ENCODE assay signal across 28 mouse cellular contexts in genomic region chr2:10029755-10030154, GRCm38 (mm10). TPM values are rescaled to one million over a fixed set of nuclear protein-coding genes. Genes with fewer than 3 reads are reported as not detected.
DNase-seq lines count a peak whose midpoint lies in the region; ATAC-seq and TF ChIP-seq lines count a peak whose summit lies in the region.
"Had no signal": no experiment of that assay in that cellular context is flagged by ENCODE, and none has a peak within 500 bp of the region (broad histone marks: within the 10 kb centered on the region; RNA-seq: fewer than 3 reads in every experiment).

No protein-coding gene starts in this region.

- no peak overlapping the region for H3K9ac ChIP-seq in forebrain, embryonic 15.5 days (replicated peaks)
- no peak overlapping the region for H3K9ac ChIP-seq in midbrain, embryonic 15.5 days
- H3K9ac ChIP-seq in midbrain, embryonic 11.5 days (ENCODE audit: low read length) = no peak overlapping the region
- H3K9ac ChIP-seq in kidney, embryonic 15.5 days = no peak overlapping the region
- H3K9ac ChIP-seq: embryonic facial prominence, embryonic 13.5 days; heart, embryonic 13.5 days; hindbrain, embryonic 14.5 days had no signal

- TF ChIP-seq CTCF in brain, embryonic 14.5 days (IDR thresholded peaks at IDR 0.05; ENCODE audit: borderline replicate concordance, extremely low read depth, insufficient read depth, insufficient read length) = no peak

- H3K4me2 ChIP-seq in forebrain, embryonic 15.5 days (replicated peaks) = no peak overlapping the region
- peak overlapping the region; percentile 20; the same call in 1 of the 2 replicates for H3K4me2 ChIP-seq in midbrain, embryonic 15.5 days
- no peak overlapping the region for H3K4me2 ChIP-seq in midbrain, embryonic 11.5 days
- H3K4me2 ChIP-seq in kidney, embryonic 15.5 days = no peak overlapping the region
- H3K4me2 ChIP-seq: embryonic facial prominence, embryonic 13.5 days; heart, embryonic 13.5 days; hindbrain, embryonic 14.5 days had no signal

- no peak overlapping the region for H3K4me3 ChIP-seq in forebrain, embryonic 15.5 days
- no peak overlapping the region for H3K4me3 ChIP-seq in forebrain, embryonic 10.5 days
- no peak overlapping the region for H3K4me3 ChIP-seq in midbrain, embryonic 15.5 days
- H3K4me3 ChIP-seq in midbrain, embryonic 11.5 days (ENCODE audit: low read depth, low read length) = no peak overlapping the region
- no peak overlapping the region for H3K4me3 ChIP-seq in kidney, embryonic 15.5 days (replicated peaks)
- H3K4me3 ChIP-seq: embryonic facial prominence, embryonic 10.5 days; embryonic facial prominence, embryonic 13.5 days; erythroblast, embryonic 14.5 days; gastrocnemius, adult 2 months; heart, embryonic 10.5 days; heart, embryonic 13.5 days had no signal

- H3K27ac ChIP-seq in forebrain, embryonic 15.5 days (replicated peaks) = no peak overlapping the region
- no peak overlapping the region for H3K27ac ChIP-seq in forebrain, embryonic 10.5 days
- H3K27ac ChIP-seq in midbrain, embryonic 15.5 days = peak overlapping the region; percentile 34; the same call in 1 of the 2 replicates
- no peak overlapping the region for H3K27ac ChIP-seq in midbrain, embryonic 11.5 days (ENCODE audit: low read depth, low read length)
- no peak overlapping the region for H3K27ac ChIP-seq in kidney, embryonic 15.5 days
- H3K27ac ChIP-seq: embryonic facial prominence, embryonic 10.5 days; embryonic facial prominence, embryonic 13.5 days; gastrocnemius, adult 2 months; heart, embryonic 10.5 days; heart, embryonic 13.5 days; hindbrain, embryonic 14.5 days; hindbrain, postnatal 0 days had no signal

- H3K9me3 ChIP-seq in forebrain, embryonic 15.5 days = no peaks in the 10 kb centered on the region
- H3K9me3 ChIP-seq in forebrain, embryonic 10.5 days = no peaks in the 10 kb centered on the region
- H3K9me3 ChIP-seq in midbrain, embryonic 15.5 days = no peaks in the 10 kb centered on the region
- no peaks in the 10 kb centered on the region for H3K9me3 ChIP-seq in midbrain, embryonic 11.5 days (ENCODE audit: control insufficient read depth, low read length)
- no peaks in the 10 kb centered on the region for H3K9me3 ChIP-seq in kidney, embryonic 15.5 days (replicated peaks)
- H3K9me3 ChIP-seq: embryonic facial prominence, embryonic 10.5 days; embryonic facial prominence, embryonic 13.5 days; heart, embryonic 10.5 days; heart, embryonic 13.5 days had no signal

- peaks cover 5% of the 10 kb centered on the region for H3K4me1 ChIP-seq in forebrain, embryonic 15.5 days
- H3K4me1 ChIP-seq in forebrain, embryonic 10.5 days = no peaks in the 10 kb centered on the region
- H3K4me1 ChIP-seq in midbrain, embryonic 15.5 days = peaks cover 10% of the 10 kb centered on the region
- no peaks in the 10 kb centered on the region for H3K4me1 ChIP-seq in midbrain, embryonic 11.5 days (ENCODE audit: control insufficient read depth, insufficient read depth, low read length)
- H3K4me1 ChIP-seq in kidney, embryonic 15.5 days = peaks cover 2% of the 10 kb centered on the region; the same call in 1 of the 2 replicates
- H3K4me1 ChIP-seq: heart, embryonic 10.5 days had no signal

- peak; percentile 71 for ATAC-seq in forebrain, embryonic 15.5 days (replicated peaks)
- peak; percentile 44; the same call in 1 of the 2 replicates for ATAC-seq in midbrain, embryonic 15.5 days (replicated peaks)
- ATAC-seq in midbrain, embryonic 11.5 days (ENCODE audit: low FRiP score) = no peak
- no peak for ATAC-seq in kidney, embryonic 15.5 days (replicated peaks; ENCODE audit: low FRiP score)
- ATAC-seq: CD4-positive, CD25-positive, alpha-beta regulatory T cell, adult 4 months; hindbrain, postnatal 0 days; inflammation-experienced regulatory T-cells, adult 6 months; intestine, embryonic 16.5 days had no signal

- WGBS in forebrain, embryonic 15.5 days = 60% methylated on average over 7 of the region's 7 CpGs
- WGBS in forebrain, embryonic 10.5 days = 83% methylated on average over 7 of the region's 7 CpGs
- 59% methylated on average over 7 of the region's 7 CpGs for WGBS in midbrain, embryonic 15.5 days
- 90% methylated on average over 7 of the region's 7 CpGs for WGBS in midbrain, embryonic 11.5 days
- WGBS in kidney, embryonic 15.5 days = 80% methylated on average over 7 of the region's 7 CpGs

- DNase-seq in forebrain, embryonic 10.5 days (ENCODE audit: extremely low spot score, low spot score) = no peak
- no peak for DNase-seq in midbrain, embryonic 11.5 days (ENCODE audit: low spot score, missing footprints)
- peak; percentile 42 for DNase-seq in brain, embryonic 14.5 days (ENCODE audit: low read depth)
- DNase-seq: adrenal gland, adult 2 months; adrenal gland, postnatal 14 days; cerebellum, adult 11-12 months; cerebellum, adult 8-10 months; cerebellum, postnatal 10 days; cerebellum, postnatal 36 days; embryo, embryonic 11 days; gastrocnemius, adult 2 months; gastrocnemius, postnatal 14 days; heart, adult 18-20 months; heart, postnatal 14 days; heart, postnatal 4 days had no signal

- TF ChIP-seq POLR2A in brain, embryonic 14.5 days (IDR thresholded peaks at IDR 0.05; ENCODE audit: borderline replicate concordance, extremely low read depth, insufficient read depth, insufficient read length, poor library complexity, severe bottlenecking) = no peak

- H3K27me3 ChIP-seq in forebrain, embryonic 15.5 days = no peaks in the 10 kb centered on the region
- no peaks in the 10 kb centered on the region for H3K27me3 ChIP-seq in forebrain, embryonic 10.5 days (ENCODE audit: poor library complexity, severe bottlenecking)
- H3K27me3 ChIP-seq in midbrain, embryonic 15.5 days (replicated peaks) = no peaks in the 10 kb centered on the region
- H3K27me3 ChIP-seq in midbrain, embryonic 11.5 days (ENCODE audit: control insufficient read depth, insufficient read depth, low read length) = no peaks in the 10 kb centered on the region
- no peaks in the 10 kb centered on the region for H3K27me3 ChIP-seq in kidney, embryonic 15.5 days
- H3K27me3 ChIP-seq: embryonic facial prominence, embryonic 13.5 days; heart, embryonic 13.5 days had no signal

- H3K36me3 ChIP-seq in forebrain, embryonic 15.5 days = no peaks in the 10 kb centered on the region
- no peaks in the 10 kb centered on the region for H3K36me3 ChIP-seq in forebrain, embryonic 10.5 days (replicated peaks)
- no peaks in the 10 kb centered on the region for H3K36me3 ChIP-seq in midbrain, embryonic 15.5 days (replicated peaks)
- H3K36me3 ChIP-seq in midbrain, embryonic 11.5 days (ENCODE audit: control insufficient read depth, insufficient read depth, low read length) = no peaks in the 10 kb centered on the region
- no peaks in the 10 kb centered on the region for H3K36me3 ChIP-seq in kidney, embryonic 15.5 days
- H3K36me3 ChIP-seq: embryonic facial prominence, embryonic 10.5 days; heart, embryonic 10.5 days; heart, embryonic 13.5 days had no signal

RNA-seq across cellular contexts. Expression of gene Taf3, which starts 18.6 kb away (rescaled TPM):
- 14.9 and 15.8 TPM in 2 replicates for polyA plus RNA-seq in forebrain, embryonic 15.5 days (2015; fragmentation: Nextera tagmentation; extraction: Ambion mirVana)
- 15.7 and 16.7 TPM in 2 replicates for polyA plus RNA-seq in forebrain, embryonic 10.5 days (2016; fragmentation: Nextera tagmentation; extraction: Ambion mirVana)
- polyA plus RNA-seq in midbrain, embryonic 15.5 days (2015; fragmentation: Nextera tagmentation; extraction: Ambion mirVana) = 14.2 and 14.8 TPM in 2 replicates
- 17.0 and 17.7 TPM in 2 replicates for polyA plus RNA-seq in midbrain, embryonic 11.5 days (2014; fragmentation: Nextera tagmentation; extraction: Ambion mirVana)
- polyA plus RNA-seq in brain, embryonic 14.5 days (2012; rRNA removed) = 8.0 and 12.3 TPM in 2 replicates
- polyA plus RNA-seq in kidney, embryonic 15.5 days (2015; fragmentation: Nextera tagmentation; extraction: Ambion mirVana) = 16.4 TPM in 2 replicates

RNA-seq across cellular contexts. Expression of gene Atp5c1, which starts 50.6 kb away (rescaled TPM):
- 519 and 533 TPM in 2 replicates for polyA plus RNA-seq in forebrain, embryonic 15.5 days (2015; fragmentation: Nextera tagmentation; extraction: Ambion mirVana)
- polyA plus RNA-seq in forebrain, embryonic 10.5 days (2016; fragmentation: Nextera tagmentation; extraction: Ambion mirVana) = 502 and 503 TPM in 2 replicates
- 513 and 528 TPM in 2 replicates for polyA plus RNA-seq in midbrain, embryonic 15.5 days (2015; fragmentation: Nextera tagmentation; extraction: Ambion mirVana)
- polyA plus RNA-seq in midbrain, embryonic 11.5 days (2014; fragmentation: Nextera tagmentation; extraction: Ambion mirVana) = 532 and 553 TPM in 2 replicates
- polyA plus RNA-seq in brain, embryonic 14.5 days (2012; rRNA removed) = 334 and 357 TPM in 2 replicates
- 661 and 685 TPM in 2 replicates for polyA plus RNA-seq in kidney, embryonic 15.5 days (2015; fragmentation: Nextera tagmentation; extraction: Ambion mirVana)

RNA-seq across cellular contexts. Expression of gene Kin, which starts 50.6 kb away (rescaled TPM):
- 39.3 and 40.7 TPM in 2 replicates for polyA plus RNA-seq in forebrain, embryonic 15.5 days (2015; fragmentation: Nextera tagmentation; extraction: Ambion mirVana)
- polyA plus RNA-seq in forebrain, embryonic 10.5 days (2016; fragmentation: Nextera tagmentation; extraction: Ambion mirVana) = 39.1 and 39.8 TPM in 2 replicates
- polyA plus RNA-seq in midbrain, embryonic 15.5 days (2015; fragmentation: Nextera tagmentation; extraction: Ambion mirVana) = 32.1 and 32.7 TPM in 2 replicates
- 42.5 and 45.0 TPM in 2 replicates for polyA plus RNA-seq in midbrain, embryonic 11.5 days (2014; fragmentation: Nextera tagmentation; extraction: Ambion mirVana)
- polyA plus RNA-seq in brain, embryonic 14.5 days (2012; rRNA removed) = 15.9 and 17.8 TPM in 2 replicates
- 29.6 and 33.3 TPM in 2 replicates for polyA plus RNA-seq in kidney, embryonic 15.5 days (2015; fragmentation: Nextera tagmentation; extraction: Ambion mirVana)

Comparison
In these comparisons a context has a peak if more than half of its experiments do, and no peak if none do; other contexts are left out.
1. ATAC-seq: peak in forebrain, embryonic 15.5 days (single experiment) and midbrain, embryonic 15.5 days (single experiment); none in midbrain, embryonic 11.5 days (single experiment) and kidney, embryonic 15.5 days (single experiment).